ENCODE assay signal across 28 mouse cellular contexts in genomic region chr2:168458583-168458982, GRCm38 (mm10).
A peak's percentile ranks its signal among the peaks of the same experiment; 100 is the strongest.
DNase-seq lines count a peak whose midpoint lies in the region; ATAC-seq and TF ChIP-seq lines count a peak whose summit lies in the region.
"Had no signal": no experiment of that assay in that cellular context is flagged by ENCODE, and none has a peak within 500 bp of the region (broad histone marks: within the 10 kb centered on the region; RNA-seq: fewer than 3 reads in every experiment).

No protein-coding gene starts in this region.

- no peak for ATAC-seq in embryonic facial prominence, embryonic 14.5 days (ENCODE audit: low read depth)
- peak; percentile 13; the same call in 1 of the 2 replicates for ATAC-seq in lung, postnatal 0 days
- ATAC-seq: hindbrain, embryonic 16.5 days; intestine, embryonic 15.5 days; midbrain, embryonic 16.5 days had no signal

- no peaks in the 10 kb centered on the region for H3K36me3 ChIP-seq in embryonic facial prominence, embryonic 14.5 days (ENCODE audit: control insufficient read depth, insufficient read depth, low read length)
- no peaks in the 10 kb centered on the region for H3K36me3 ChIP-seq in embryonic facial prominence, embryonic 10.5 days (replicated peaks)
- no peaks in the 10 kb centered on the region for H3K36me3 ChIP-seq in lung, postnatal 0 days (ENCODE audit: insufficient read depth, low read length)
- H3K36me3 ChIP-seq: forebrain, embryonic 12.5 days; heart, embryonic 10.5 days; heart, embryonic 15.5 days; intestine, embryonic 15.5 days; limb, embryonic 10.5 days; limb, embryonic 15.5 days; liver, embryonic 13.5 days; neural tube, embryonic 12.5 days had no signal

- intact Hi-C loops in left cerebral cortex, postnatal 25 days (cut with DNase I) = no loop called here

- H3K4me3 ChIP-seq in embryonic facial prominence, embryonic 14.5 days (ENCODE audit: low read depth, low read length) = no peak overlapping the region
- no peak overlapping the region for H3K4me3 ChIP-seq in embryonic facial prominence, embryonic 10.5 days
- no peak overlapping the region for H3K4me3 ChIP-seq in lung, postnatal 0 days (ENCODE audit: low read depth, low read length)
- H3K4me3 ChIP-seq in embryonic fibroblast, embryonic 13.5 days (ENCODE audit: insufficient read depth, low read length) = no peak overlapping the region
- H3K4me3 ChIP-seq: forebrain, embryonic 12.5 days; heart, embryonic 10.5 days; heart, embryonic 15.5 days; intestine, embryonic 15.5 days; layer of hippocampus, adult 2 months; limb, embryonic 10.5 days; limb, embryonic 15.5 days; liver, embryonic 13.5 days; neural tube, embryonic 12.5 days had no signal

- TF ChIP-seq EP300 in lung, postnatal 0 days (IDR thresholded peaks at IDR 0.05) = no peak

- H3K4me1 ChIP-seq in embryonic facial prominence, embryonic 14.5 days (ENCODE audit: control insufficient read depth, insufficient read depth, low read length) = no peaks in the 10 kb centered on the region
- peaks cover 38% of the 10 kb centered on the region for H3K4me1 ChIP-seq in embryonic facial prominence, embryonic 10.5 days
- H3K4me1 ChIP-seq in lung, postnatal 0 days (ENCODE audit: insufficient read depth, low read depth, low read length) = no peaks in the 10 kb centered on the region
- H3K4me1 ChIP-seq in embryonic fibroblast, embryonic 13.5 days (ENCODE audit: control insufficient read depth, insufficient read depth, low read length) = peaks cover 8% of the 10 kb centered on the region
- H3K4me1 ChIP-seq: forebrain, embryonic 12.5 days; heart, embryonic 15.5 days; intestine, embryonic 15.5 days; liver, embryonic 13.5 days had no signal

- no peak overlapping the region for H3K4me2 ChIP-seq in embryonic facial prominence, embryonic 14.5 days (ENCODE audit: low read depth, low read length)
- no peak overlapping the region for H3K4me2 ChIP-seq in lung, postnatal 0 days (replicated peaks; ENCODE audit: low read depth, low read length)
- H3K4me2 ChIP-seq: forebrain, embryonic 12.5 days; heart, embryonic 15.5 days; intestine, embryonic 15.5 days; limb, embryonic 15.5 days; liver, embryonic 13.5 days; midbrain, embryonic 11.5 days; neural tube, embryonic 12.5 days had no signal

- 50% methylated on average over 9 of the region's 9 CpGs for WGBS in embryonic facial prominence, embryonic 14.5 days
- WGBS in embryonic facial prominence, embryonic 10.5 days = 71% methylated on average over 9 of the region's 9 CpGs
- WGBS in lung, postnatal 0 days = 69% methylated on average over 9 of the region's 9 CpGs

- peak; percentile 32 for DNase-seq in embryonic facial prominence, embryonic 14.5 days (ENCODE audit: low spot score)
- DNase-seq in embryonic facial prominence, embryonic 10.5 days (ENCODE audit: low spot score) = no peak
- no peak for DNase-seq in lung, postnatal 0 days (ENCODE audit: low spot score)
- DNase-seq in lung, postnatal 4 days = no peak
- no peak for DNase-seq in cerebellum, postnatal 14 days
- no peak for DNase-seq in left cerebral cortex, postnatal 25 days (ENCODE audit: low spot score in 2 of 2)
- DNase-seq: adrenal gland, postnatal 25 days; cerebellum, adult 11-12 months; cerebellum, adult 9-11 months; kidney, adult 2 months; kidney, postnatal 36 days; liver, embryonic 13.5 days; lung, adult 18-20 months; lung, postnatal 14 days; right cerebral cortex, postnatal 4 days; thymus, postnatal 4 days had no signal

- H3K9ac ChIP-seq in embryonic facial prominence, embryonic 14.5 days (ENCODE audit: low read depth, low read length) = no peak overlapping the region
- no peak overlapping the region for H3K9ac ChIP-seq in lung, postnatal 0 days (replicated peaks; ENCODE audit: low read depth)
- H3K9ac ChIP-seq: forebrain, embryonic 12.5 days; heart, embryonic 15.5 days; intestine, embryonic 15.5 days; limb, embryonic 15.5 days; liver, embryonic 13.5 days; neural tube, embryonic 12.5 days had no signal

- no peak for TF ChIP-seq CTCF in lung, postnatal 0 days (IDR thresholded peaks at IDR 0.05)
- TF ChIP-seq CTCF in embryonic fibroblast, embryonic 13.5 days (IDR thresholded peaks at IDR 0.05; ENCODE audit: borderline replicate concordance, insufficient read depth, low read length) = no peak

- H3K9me3 ChIP-seq in embryonic facial prominence, embryonic 14.5 days (ENCODE audit: control insufficient read depth, low read length) = no peaks in the 10 kb centered on the region
- no peaks in the 10 kb centered on the region for H3K9me3 ChIP-seq in embryonic facial prominence, embryonic 10.5 days
- H3K9me3 ChIP-seq in lung, postnatal 0 days (ENCODE audit: low read length) = no peaks in the 10 kb centered on the region
- H3K9me3 ChIP-seq: forebrain, embryonic 12.5 days; heart, embryonic 10.5 days; heart, embryonic 15.5 days; intestine, embryonic 15.5 days; limb, embryonic 10.5 days; limb, embryonic 15.5 days; liver, embryonic 13.5 days; neural tube, embryonic 12.5 days had no signal

- H3K27me3 ChIP-seq in embryonic facial prominence, embryonic 14.5 days (replicated peaks; ENCODE audit: control insufficient read depth, insufficient read depth, low read length) = no peaks in the 10 kb centered on the region
- H3K27me3 ChIP-seq in embryonic facial prominence, embryonic 10.5 days (replicated peaks; ENCODE audit: low read depth, poor library complexity, severe bottlenecking) = peaks cover 5% of the 10 kb centered on the region; the same call in 1 of the 2 replicates
- H3K27me3 ChIP-seq in lung, postnatal 0 days (replicated peaks; ENCODE audit: insufficient read depth, low read length) = no peaks in the 10 kb centered on the region
- H3K27me3 ChIP-seq: forebrain, embryonic 12.5 days; intestine, embryonic 15.5 days; limb, embryonic 15.5 days; liver, embryonic 13.5 days; neural tube, embryonic 12.5 days had no signal

- H3K27ac ChIP-seq in embryonic facial prominence, embryonic 14.5 days (replicated peaks; ENCODE audit: low read depth, low read length) = no peak overlapping the region
- no peak overlapping the region for H3K27ac ChIP-seq in embryonic facial prominence, embryonic 10.5 days (replicated peaks)
- H3K27ac ChIP-seq in lung, postnatal 0 days (ENCODE audit: low read length) = no peak overlapping the region
- peak overlapping the region; percentile 12; the same call in 1 of the 2 replicates for H3K27ac ChIP-seq in embryonic fibroblast, embryonic 13.5 days (ENCODE audit: insufficient read depth, low read length)
- H3K27ac ChIP-seq: forebrain, embryonic 12.5 days; heart, embryonic 10.5 days; heart, embryonic 15.5 days; intestine, embryonic 15.5 days; layer of hippocampus, adult 2 months; limb, embryonic 10.5 days; limb, embryonic 15.5 days; liver, embryonic 13.5 days; neural tube, embryonic 12.5 days had no signal

- no peak for TF ChIP-seq POLR2A in embryonic fibroblast, embryonic 13.5 days (IDR thresholded peaks at IDR 0.05; ENCODE audit: low read depth, low read length)
